Mouse (Mus musculus) stomach, embryonic 16.5 days (tissue): Measurements from ENCODE around the gene Fam198b. TPM values are rescaled to one million over a fixed set of nuclear protein-coding genes. Genes with fewer than 3 reads are reported as not detected.
A peak's percentile ranks its signal among the peaks of the same experiment; 100 is the strongest.

Experiments used
- ATAC-seq: fragments of 200-750 bp; cut with Nextera tagmentation; 2 replicates; pipeline ENCODE4 v1.8.0; 2017; ENCODE audit warnings: moderate number of reproducible peaks, moderate TSS enrichment; ENCODE audit not compliant: insufficient read depth, low FRiP score
- H3K27ac ChIP-seq: fragments of 300-500 bp; sonication (generic); 2 replicates; pipeline ENCODE4 v1.5.1; 2014; ENCODE audit warnings: low read length
- H3K27me3 ChIP-seq: fragments of 300-500 bp; sonication (generic); 2 replicates; pipeline ENCODE4 v1.6.1; 2014; ENCODE audit warnings: low read length, control low read depth, mixed read lengths; ENCODE audit not compliant: control insufficient read depth, insufficient read depth
- H3K36me3 ChIP-seq: fragments of 300-500 bp; sonication (generic); 2 replicates; pipeline ENCODE4 v1.6.1; 2014; ENCODE audit warnings: low read length; ENCODE audit not compliant: control insufficient read depth, insufficient read depth
- H3K4me1 ChIP-seq: fragments of 300-500 bp; sonication (generic); 2 replicates; pipeline ENCODE4 v1.6.1; 2014; ENCODE audit warnings: low read length, control low read depth, mixed read lengths; ENCODE audit not compliant: control insufficient read depth, insufficient read depth
- H3K4me2 ChIP-seq: fragments of 300-500 bp; sonication (generic); 2 replicates; pipeline ENCODE4 v1.6.1; 2014; ENCODE audit warnings: low read depth, low read length, mixed read lengths
- H3K4me3 ChIP-seq: fragments of 300-500 bp; sonication (generic); replicated peaks from 2 replicates; pipeline ENCODE4 v1.5.1; 2014; ENCODE audit warnings: mild to moderate bottlenecking, low read length
- H3K9ac ChIP-seq: fragments of 300-500 bp; sonication (generic); 2 replicates; pipeline ENCODE4 v1.6.1; 2014; ENCODE audit warnings: low read length
- H3K9me3 ChIP-seq: fragments of 300-500 bp; sonication (generic); replicated peaks from 2 replicates; pipeline ENCODE4 v1.6.1; 2016; ENCODE audit warnings: low read length, control low read depth; ENCODE audit not compliant: control insufficient read depth
- WGBS: fragments of 180-500 bp; shearing (Covaris S2); extraction: QIAGEN DNeasy Blood & Tissue Kit; methylation state at CpG from one replicate; pipeline ENCODE4 v1.1.7; 2014; 5-methylcytosine and 5-hydroxymethylcytosine counted together
- polyA plus RNA-seq: library from polyadenylated mRNA; unstranded; fragments of >200 nt; fragmentation: Nextera tagmentation; extraction: Ambion mirVana; gene quantifications from 2 replicates; pipeline ENCODE4 v1.2.1, GENCODE M21; 2015

Fam198b gene
- polyA plus RNA-seq, 1 experiment from 2014 or later: 19.5 TPM

DNA sequence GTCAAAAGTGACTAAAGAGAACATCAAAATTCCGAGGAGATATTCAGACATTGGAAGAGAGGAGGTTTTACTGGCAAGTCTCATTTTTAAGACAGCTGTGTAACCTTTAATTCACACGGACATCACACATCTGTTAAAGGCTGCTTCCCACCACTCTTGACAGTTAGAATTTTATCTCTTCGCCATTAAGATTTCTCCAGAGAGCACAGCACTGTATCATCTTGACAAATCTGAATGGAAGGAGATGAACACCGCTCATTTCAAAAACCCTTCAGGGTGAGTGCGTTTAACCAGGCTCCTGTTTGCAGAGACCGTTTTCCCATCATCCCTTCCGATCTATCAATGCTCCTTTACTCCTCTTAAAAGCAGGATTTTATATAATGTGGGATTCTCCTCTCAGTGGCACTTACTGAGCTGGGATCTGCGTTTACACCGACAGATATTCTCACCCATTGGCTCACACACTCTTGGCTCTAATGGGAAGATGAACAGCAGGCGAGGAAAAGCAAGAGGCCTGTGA lies 20.0 kb downstream of the Fam198b start:
- Histone ChIP-seq H3K4me2 (0 out of 2 replicates have a peak overlapping the region, but pooled peaks have one; percentile 4), H3K4me3 (no peak overlapping the region), H3K4me1 (no peaks in the 10 kb centered on the region), H3K27me3 (no peaks in the 10 kb centered on the region), H3K27ac (peak overlapping the region; percentile 46), H3K9me3 (no peaks in the 10 kb centered on the region), H3K9ac (no peak overlapping the region), H3K36me3 (no peaks in the 10 kb centered on the region)
- 59% methylated on average over 10 of the region's 10 CpGs for whole genome bisulfite sequencing
- no peak for ATAC-seq

DNA sequence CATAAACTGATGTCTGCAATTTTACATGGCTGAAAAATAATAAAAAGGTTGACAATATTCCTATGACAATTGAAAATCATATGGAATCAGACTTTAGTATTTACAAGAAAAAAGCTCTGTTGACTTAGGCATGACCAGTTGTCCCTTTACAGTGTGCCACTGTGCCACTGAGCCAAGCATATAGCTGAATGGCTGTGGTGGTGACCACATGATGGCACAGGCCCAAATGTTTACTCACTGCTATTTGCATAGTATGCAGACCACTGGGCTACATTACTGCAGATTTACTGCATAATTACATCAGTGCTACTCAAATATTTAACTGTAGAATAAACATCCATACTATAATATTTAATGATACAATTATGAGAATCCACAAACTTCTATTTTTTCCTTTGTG lies 21.1 kb downstream of the Fam198b start:
- ATAC-seq: no peak
- Histone ChIP-seq H3K9me3 (no peaks in the 10 kb centered on the region), H3K27me3 (no peaks in the 10 kb centered on the region), H3K27ac (no peak overlapping the region), H3K36me3 (no peaks in the 10 kb centered on the region), H3K4me3 (no peak overlapping the region), H3K4me1 (no peaks in the 10 kb centered on the region), H3K9ac (no peak overlapping the region), H3K4me2 (no peak overlapping the region)

- 75% methylated on average over 5 of the region's 5 CpGs for WGBS
- no peak for ATAC-seq
Measured at GRCm38 (mm10) chr3:79906250-79907045, 22.1 kb downstream of the Fam198b start.

GRCm38 (mm10) chr3:79907223-79907622 lies 22.9 kb downstream of the Fam198b start:
- Histone ChIP-seq H3K4me1 (no peaks in the 10 kb centered on the region), H3K27ac (no peak overlapping the region), H3K9me3 (no peaks in the 10 kb centered on the region), H3K4me2 (no peak overlapping the region), H3K9ac (no peak overlapping the region), H3K4me3 (no peak overlapping the region), H3K27me3 (no peaks in the 10 kb centered on the region), H3K36me3 (no peaks in the 10 kb centered on the region)
- no peak for ATAC-seq
- 38% methylated on average over 7 of the region's 7 CpGs for WGBS

More at GRCm38 (mm10) chr3:79906250-79907045, 22.1 kb downstream of the Fam198b start:
- H3K9ac ChIP-seq: no peak overlapping the region
- H3K4me3 ChIP-seq: no peak overlapping the region
- no peaks in the 10 kb centered on the region for H3K9me3 ChIP-seq
- no peak overlapping the region for H3K27ac ChIP-seq
- no peak overlapping the region for H3K4me2 ChIP-seq
- H3K36me3 ChIP-seq: no peaks in the 10 kb centered on the region
- no peaks in the 10 kb centered on the region for H3K4me1 ChIP-seq
- no peaks in the 10 kb centered on the region for H3K27me3 ChIP-seq

DNA sequence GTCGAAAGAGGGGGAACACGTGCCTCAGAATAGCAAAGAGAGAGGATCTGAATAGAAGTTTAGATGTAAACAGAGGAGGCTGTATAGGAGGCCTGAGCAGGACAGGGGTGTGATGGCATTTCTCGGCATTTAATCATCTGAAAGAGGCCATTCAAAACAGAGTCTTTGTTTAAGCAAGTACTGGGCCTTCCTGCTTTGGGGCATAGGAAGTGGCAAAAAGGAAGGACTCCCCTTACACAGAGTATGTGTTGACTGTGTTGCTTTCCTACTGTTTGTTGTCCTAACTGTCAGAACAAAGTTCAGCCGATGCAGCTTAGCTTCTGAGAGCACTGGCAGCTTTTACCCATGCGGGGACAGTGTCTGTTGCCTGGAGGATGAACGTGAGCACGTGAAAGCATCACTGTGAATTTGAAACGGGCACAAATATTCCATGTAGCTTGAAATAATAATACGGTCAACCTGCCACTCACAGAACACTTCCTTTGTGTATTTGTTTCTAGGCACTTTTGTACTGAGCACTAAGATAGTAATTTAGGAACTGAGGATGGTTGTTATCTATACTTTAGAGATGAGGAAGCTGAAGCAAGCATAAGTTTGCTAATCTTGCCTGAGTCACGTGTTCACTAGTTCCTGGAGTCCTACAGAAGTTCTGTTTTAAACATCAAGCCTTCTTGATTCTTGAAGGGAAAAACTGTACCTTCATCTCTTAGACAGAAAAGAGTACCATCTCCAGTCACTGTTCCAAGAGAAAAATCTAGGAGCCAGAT lies 26.2 kb downstream of the Fam198b start:
- no peak overlapping the region for H3K9ac ChIP-seq
- no peak overlapping the region for H3K4me3 ChIP-seq
- WGBS: 65% methylated on average over 10 of the region's 10 CpGs
- ATAC-seq: no peak
- H3K27me3 ChIP-seq: no peaks in the 10 kb centered on the region
- no peaks in the 10 kb centered on the region for H3K36me3 ChIP-seq
- no peak overlapping the region for H3K4me2 ChIP-seq
- H3K9me3 ChIP-seq: no peaks in the 10 kb centered on the region
- no peak overlapping the region for H3K27ac ChIP-seq
- no peaks in the 10 kb centered on the region for H3K4me1 ChIP-seq

DNA sequence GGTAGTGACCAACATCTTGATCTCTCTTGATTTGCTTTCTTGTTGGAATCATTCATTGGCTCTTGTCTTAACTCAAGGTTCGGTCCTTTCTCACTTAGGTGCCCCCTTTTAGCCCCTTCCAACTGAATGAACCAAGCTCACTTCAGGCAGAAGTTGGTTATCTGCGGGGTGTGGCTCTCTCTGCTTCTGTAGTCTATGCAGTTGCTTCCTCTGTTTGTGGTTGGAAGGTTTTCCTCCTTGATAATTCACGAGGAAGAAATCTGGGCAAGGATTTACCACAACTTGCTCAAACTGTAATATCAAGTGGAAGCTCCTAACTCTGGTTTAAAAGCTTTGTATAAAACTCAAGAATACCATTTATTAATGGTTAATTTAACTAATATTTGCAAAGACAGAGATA lies 26.8 kb downstream of the Fam198b start:
- no peak overlapping the region for H3K27ac ChIP-seq
- no peaks in the 10 kb centered on the region for H3K27me3 ChIP-seq
- no peak overlapping the region for H3K9ac ChIP-seq
- WGBS: 64% methylated on average over 3 of the region's 3 CpGs
- no peak for ATAC-seq
- H3K4me2 ChIP-seq: no peak overlapping the region
- H3K4me3 ChIP-seq: no peak overlapping the region
- no peaks in the 10 kb centered on the region for H3K36me3 ChIP-seq
- H3K4me1 ChIP-seq: no peaks in the 10 kb centered on the region
- no peaks in the 10 kb centered on the region for H3K9me3 ChIP-seq

- 55% methylated on average over 5 of the region's 5 CpGs for WGBS
- Histone ChIP-seq H3K4me1 (no peaks in the 10 kb centered on the region), H3K9me3 (no peaks in the 10 kb centered on the region), H3K4me2 (no peak overlapping the region), H3K27ac (no peak overlapping the region), H3K9ac (no peak overlapping the region), H3K36me3 (no peaks in the 10 kb centered on the region), H3K27me3 (no peaks in the 10 kb centered on the region), H3K4me3 (no peak overlapping the region)
- no peak for ATAC-seq
Measured at GRCm38 (mm10) chr3:79914012-79914411, 29.7 kb downstream of the Fam198b start.

GRCm38 (mm10) chr3:79916185-79916584 lies 31.9 kb downstream of the Fam198b start:
- H3K9ac ChIP-seq: no peak overlapping the region
- no peak overlapping the region for H3K27ac ChIP-seq
- H3K27me3 ChIP-seq: no peaks in the 10 kb centered on the region
- H3K36me3 ChIP-seq: no peaks in the 10 kb centered on the region
- WGBS: 81% methylated on average over 5 of the region's 5 CpGs
- H3K4me1 ChIP-seq: no peaks in the 10 kb centered on the region
- H3K9me3 ChIP-seq: no peaks in the 10 kb centered on the region
- no peak overlapping the region for H3K4me2 ChIP-seq
- H3K4me3 ChIP-seq: no peak overlapping the region
- ATAC-seq: no peak

DNA sequence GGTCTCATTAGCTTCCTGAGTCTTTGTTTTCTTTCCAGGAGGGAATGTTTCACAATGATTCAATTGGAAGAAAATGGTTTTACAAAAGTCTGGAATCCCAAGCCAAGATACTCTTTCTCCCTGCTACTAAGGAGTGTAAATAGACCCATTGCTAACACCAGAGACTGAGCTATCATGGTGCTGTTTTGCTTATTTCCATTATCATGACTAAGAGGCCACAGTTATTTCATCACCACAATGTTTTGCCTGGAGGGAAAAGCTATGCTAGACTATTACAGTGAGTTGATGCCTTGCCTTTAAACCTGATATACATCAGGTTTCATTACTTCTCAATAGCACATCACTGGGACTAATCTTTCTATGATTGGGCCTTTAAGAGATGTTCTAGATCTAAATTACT lies 34.4 kb downstream of the Fam198b start:
- H3K4me1 ChIP-seq: no peaks in the 10 kb centered on the region
- H3K4me3 ChIP-seq: no peak overlapping the region
- ATAC-seq: no peak
- H3K4me2 ChIP-seq: no peak overlapping the region
- no peak overlapping the region for H3K27ac ChIP-seq
- no peaks in the 10 kb centered on the region for H3K9me3 ChIP-seq
- no peak overlapping the region for H3K9ac ChIP-seq
- no peaks in the 10 kb centered on the region for H3K36me3 ChIP-seq
- H3K27me3 ChIP-seq: no peaks in the 10 kb centered on the region
